Mouse (Mus musculus) cortical plate, adult 2 months (tissue): ENCODE measurements around the gene Gm11042.

Experiments
- CTCF ChIP-seq: fragments of 200-500 bp; IDR thresholded peaks from 2 replicates; pipeline ENCODE4 v1.5.1; 2011; ENCODE audit warnings: mild to moderate bottlenecking, control low read depth, low read length; ENCODE audit not compliant: insufficient read depth; ENCODE audit errors: extremely low read depth
- POLR2A ChIP-seq: fragments of 200-500 bp; IDR thresholded peaks from 2 replicates; pipeline ENCODE4 v1.6.1; 2011; ENCODE audit warnings: mild to moderate bottlenecking, low read length, control low read depth; ENCODE audit not compliant: insufficient read depth; ENCODE audit errors: extremely low read depth

DNA sequence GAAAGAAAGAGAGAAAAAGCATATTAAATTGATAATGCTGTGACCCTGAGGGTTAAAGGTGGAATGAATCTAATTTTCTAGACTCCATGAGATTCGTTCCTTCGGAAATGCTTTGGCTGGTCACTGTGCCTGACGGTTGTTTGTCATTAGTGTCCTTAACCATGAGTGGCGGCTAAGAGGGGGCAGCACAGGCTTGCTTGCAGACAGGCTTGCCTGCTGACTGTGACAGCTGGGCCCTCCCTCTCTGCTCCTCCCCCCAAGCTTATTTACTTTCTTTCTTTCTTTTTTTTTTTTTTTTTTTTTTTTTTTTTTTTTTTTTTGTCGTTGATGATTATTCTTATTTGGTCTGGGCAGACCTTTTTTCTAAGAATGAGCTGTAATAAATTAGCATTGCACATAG, 19.8 kb downstream of the Gm11042 start:
- TF ChIP-seq POLR2A = no peak
- TF ChIP-seq CTCF = no peak
